Mouse (Mus musculus) erythroblast, embryonic 14.5 days (primary cell): ENCODE results near the gene Pga5. TPM values are rescaled to one million over a fixed set of nuclear protein-coding genes. Genes with fewer than 3 reads are reported as not detected.

Source experiments
- H3K27me3 ChIP-seq: 2 replicates; pipeline ENCODE4 v1.6.1; 2012; ENCODE audit warnings: inconsistent platforms; ENCODE audit not compliant: control insufficient read depth
- H3K36me3 ChIP-seq: 2 replicates; pipeline ENCODE4 v1.6.1; 2012; ENCODE audit warnings: mild to moderate bottlenecking, inconsistent platforms; ENCODE audit not compliant: control insufficient read depth
- H3K4me1 ChIP-seq: 2 replicates; pipeline ENCODE4 v1.6.1; 2012; ENCODE audit warnings: inconsistent platforms; ENCODE audit not compliant: control insufficient read depth
- H3K4me3 ChIP-seq: replicated peaks from 2 replicates; pipeline ENCODE3; 2012; ENCODE audit warnings: moderate library complexity, mild to moderate bottlenecking, inconsistent platforms
- H3K9me3 ChIP-seq: 2 replicates; pipeline ENCODE4 v1.6.1; 2012; ENCODE audit warnings: low read length, inconsistent platforms, mixed read lengths; ENCODE audit not compliant: control insufficient read depth
- GATA1 ChIP-seq: IDR thresholded peaks from 2 replicates; pipeline ENCODE4 v1.6.1; 2012; ENCODE audit warnings: low read length, inconsistent platforms, mixed read lengths
- TAL1 ChIP-seq: IDR thresholded peaks from 3 replicates; pipeline ENCODE4 v1.6.1; 2012; ENCODE audit warnings: low read length, inconsistent platforms, mixed read lengths
- polyA plus RNA-seq: library from polyadenylated mRNA; stranded (reverse); fragments of >175 nt; gene quantifications from 2 replicates; pipeline ENCODE4 v1.2.3, GENCODE M21; 2012

The Pga5 gene
- polyA plus RNA-seq, 1 experiment, result not detected

DNA sequence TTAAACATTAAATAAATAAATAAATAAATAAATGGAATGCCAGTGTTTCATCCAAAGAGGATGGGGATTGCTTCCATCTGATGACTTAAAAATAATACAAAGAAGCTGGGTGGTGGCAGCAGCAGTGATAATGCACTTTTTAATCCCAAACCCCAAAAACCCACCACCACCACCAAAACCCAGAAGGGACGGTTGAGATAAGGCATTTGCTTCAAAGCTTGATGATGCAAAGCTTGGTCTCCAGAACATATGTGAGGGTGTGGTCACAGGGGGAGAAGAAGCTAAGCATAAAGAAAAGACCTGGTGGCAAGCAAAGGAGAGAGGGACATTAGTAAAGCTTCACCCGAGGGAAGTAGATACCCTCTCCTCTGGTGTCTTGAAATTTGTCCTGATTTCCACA, 16.0 kb downstream of the Pga5 start:
- Histone ChIP-seq H3K36me3 (peaks cover 37% of the 10 kb centered on the region), H3K4me1 (peaks cover 91% of the 10 kb centered on the region), H3K4me3 (peak overlapping the region; percentile 45), H3K9me3 (no peaks in the 10 kb centered on the region), H3K27me3 (no peaks in the 10 kb centered on the region)
- TF ChIP-seq TAL1 (peak; percentile 50), GATA1 (peak; percentile 68)

GRCm38 (mm10) chr19:10661373-10661772, 16.5 kb downstream of the Pga5 start:
- H3K4me3 ChIP-seq, result peak overlapping the region; percentile 45
- H3K36me3 ChIP-seq, result peaks cover 40% of the 10 kb centered on the region
- no peaks in the 10 kb centered on the region for H3K9me3 ChIP-seq
- H3K4me1 ChIP-seq, result peaks cover 97% of the 10 kb centered on the region
- no peak; the same call in 1 of the 2 replicates for TF ChIP-seq GATA1
- peak; percentile 86 for TF ChIP-seq TAL1
- no peaks in the 10 kb centered on the region for H3K27me3 ChIP-seq

DNA sequence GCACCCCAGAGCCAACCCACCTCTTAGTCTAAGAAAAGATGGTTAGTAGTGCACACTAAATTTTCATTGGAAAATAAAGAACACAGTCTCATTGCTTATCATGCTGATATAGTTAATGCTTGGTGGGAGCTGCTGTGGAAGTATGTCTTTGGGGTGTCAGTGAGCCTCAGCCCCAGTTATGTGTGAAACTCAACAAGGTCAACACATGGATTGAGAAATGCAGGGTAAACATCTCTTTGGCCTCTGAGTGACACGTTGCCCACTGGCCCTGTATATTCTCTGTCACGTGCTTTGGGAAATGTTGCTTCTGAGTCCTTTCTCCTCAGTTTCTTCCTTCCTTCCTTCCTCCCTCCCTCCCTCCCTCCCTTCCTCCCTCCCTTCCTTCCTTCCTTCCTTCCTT, 19.5 kb downstream of the Pga5 start:
- H3K36me3 ChIP-seq, result peaks cover 48% of the 10 kb centered on the region
- H3K9me3 ChIP-seq, result no peaks in the 10 kb centered on the region
- no peaks in the 10 kb centered on the region for H3K27me3 ChIP-seq
- H3K4me1 ChIP-seq, result peaks cover 95% of the 10 kb centered on the region
- no peak overlapping the region for H3K4me3 ChIP-seq
- no peak for TF ChIP-seq TAL1
- no peak for TF ChIP-seq GATA1

GRCm38 (mm10) chr19:10657742-10658141, 20.1 kb downstream of the Pga5 start:
- Histone ChIP-seq H3K4me3 (no peak overlapping the region), H3K27me3 (no peaks in the 10 kb centered on the region), H3K36me3 (peaks cover 52% of the 10 kb centered on the region), H3K9me3 (no peaks in the 10 kb centered on the region), H3K4me1 (peaks cover 94% of the 10 kb centered on the region)
- TF ChIP-seq TAL1, result no peak
- no peak for TF ChIP-seq GATA1

GRCm38 (mm10) chr19:10656058-10656457, 21.8 kb downstream of the Pga5 start:
- H3K9me3 ChIP-seq, result no peaks in the 10 kb centered on the region
- H3K27me3 ChIP-seq, result no peaks in the 10 kb centered on the region
- peaks cover 47% of the 10 kb centered on the region for H3K36me3 ChIP-seq
- no peak for TF ChIP-seq TAL1
- no peak for TF ChIP-seq GATA1
- no peak overlapping the region for H3K4me3 ChIP-seq
- H3K4me1 ChIP-seq, result peaks cover 86% of the 10 kb centered on the region

GRCm38 (mm10) chr19:10648156-10648555, 29.7 kb downstream of the Pga5 start:
- Histone ChIP-seq H3K9me3 (no peaks in the 10 kb centered on the region), H3K27me3 (peaks cover 16% of the 10 kb centered on the region)
- no peak for TF ChIP-seq GATA1
- no peak for TF ChIP-seq TAL1

DNA sequence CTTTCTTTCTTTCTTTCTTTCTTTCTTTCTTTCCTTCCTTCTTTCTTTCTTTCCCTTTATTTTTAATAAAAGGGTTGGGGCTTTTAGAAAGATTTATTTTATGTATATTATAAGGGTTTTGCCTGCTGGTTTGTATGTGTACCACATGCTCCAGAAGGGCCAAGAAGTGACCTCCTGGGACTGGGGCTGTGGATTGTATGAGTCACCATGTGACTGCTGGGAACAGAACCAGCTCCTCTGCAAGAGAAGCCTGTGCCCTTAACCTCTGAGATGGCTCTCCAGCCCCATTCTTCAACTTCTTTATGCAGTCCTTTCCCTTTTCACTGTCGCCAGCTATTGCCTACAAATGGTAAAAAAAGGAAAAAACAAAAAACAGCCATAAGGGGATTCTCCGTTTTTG, 32.3 kb downstream of the Pga5 start:
- Histone ChIP-seq H3K4me1 (peaks cover 37% of the 10 kb centered on the region), H3K9me3 (no peaks in the 10 kb centered on the region), H3K4me3 (no peak overlapping the region), H3K27me3 (peaks cover 16% of the 10 kb centered on the region), H3K36me3 (peaks cover 34% of the 10 kb centered on the region)
- TF ChIP-seq TAL1, result no peak
- no peak for TF ChIP-seq GATA1

More at GRCm38 (mm10) chr19:10648156-10648555, 29.7 kb downstream of the Pga5 start:
- H3K4me1 ChIP-seq, result peaks cover 24% of the 10 kb centered on the region
- H3K36me3 ChIP-seq, result peaks cover 30% of the 10 kb centered on the region
- H3K4me3 ChIP-seq, result no peak overlapping the region

GRCm38 (mm10) chr19:10640589-10641378, 37.1 kb downstream of the Pga5 start:
- Histone ChIP-seq H3K4me3 (no peak overlapping the region), H3K27me3 (no peaks in the 10 kb centered on the region), H3K36me3 (peaks cover 24% of the 10 kb centered on the region), H3K4me1 (peaks cover 73% of the 10 kb centered on the region), H3K9me3 (no peaks in the 10 kb centered on the region)
- TF ChIP-seq TAL1, result no peak

DNA sequence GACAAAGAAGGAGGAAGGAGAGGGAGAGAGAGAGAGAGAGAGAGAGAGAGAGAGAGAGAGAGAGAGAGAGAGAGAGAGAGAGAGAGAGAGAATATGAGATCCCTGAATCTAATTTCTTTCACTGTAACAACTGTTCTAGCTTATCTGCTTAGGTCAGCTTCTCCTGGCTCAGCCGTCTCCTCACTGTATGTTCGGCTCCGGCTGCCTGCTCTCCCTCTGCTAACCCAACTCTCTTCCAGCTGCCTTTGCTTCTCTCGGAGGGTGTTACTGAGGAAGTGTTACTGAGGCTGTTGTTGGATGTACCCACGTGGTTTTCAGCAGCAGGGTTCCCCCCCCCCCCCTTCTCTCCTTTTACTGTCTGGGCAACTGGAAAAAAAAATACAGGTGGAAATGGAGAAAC, 37.8 kb downstream of the Pga5 start:
- peaks cover 80% of the 10 kb centered on the region for H3K4me1 ChIP-seq
- no peaks in the 10 kb centered on the region for H3K27me3 ChIP-seq
- peak overlapping the region; percentile 27 for H3K4me3 ChIP-seq
- H3K36me3 ChIP-seq, result peaks cover 26% of the 10 kb centered on the region
- TF ChIP-seq TAL1, result no peak
- TF ChIP-seq GATA1, result no peak
- no peaks in the 10 kb centered on the region for H3K9me3 ChIP-seq
